Mouse (Mus musculus) adrenal gland, adult 2 months (tissue): ENCODE measurements at regions not wholly inside any gene's neighbourhood (a gene's known extent, or its start where the extent isn't known, plus 50 kb on each side); places are given as distances from the start of the nearest gene placed in this dataset.
A peak's percentile ranks its signal among the peaks of the same experiment; 100 is the strongest.

Experiments
- DNase-seq: peaks from one replicate; pipeline ENCODE4 v3.0.0; 2021

DNA sequence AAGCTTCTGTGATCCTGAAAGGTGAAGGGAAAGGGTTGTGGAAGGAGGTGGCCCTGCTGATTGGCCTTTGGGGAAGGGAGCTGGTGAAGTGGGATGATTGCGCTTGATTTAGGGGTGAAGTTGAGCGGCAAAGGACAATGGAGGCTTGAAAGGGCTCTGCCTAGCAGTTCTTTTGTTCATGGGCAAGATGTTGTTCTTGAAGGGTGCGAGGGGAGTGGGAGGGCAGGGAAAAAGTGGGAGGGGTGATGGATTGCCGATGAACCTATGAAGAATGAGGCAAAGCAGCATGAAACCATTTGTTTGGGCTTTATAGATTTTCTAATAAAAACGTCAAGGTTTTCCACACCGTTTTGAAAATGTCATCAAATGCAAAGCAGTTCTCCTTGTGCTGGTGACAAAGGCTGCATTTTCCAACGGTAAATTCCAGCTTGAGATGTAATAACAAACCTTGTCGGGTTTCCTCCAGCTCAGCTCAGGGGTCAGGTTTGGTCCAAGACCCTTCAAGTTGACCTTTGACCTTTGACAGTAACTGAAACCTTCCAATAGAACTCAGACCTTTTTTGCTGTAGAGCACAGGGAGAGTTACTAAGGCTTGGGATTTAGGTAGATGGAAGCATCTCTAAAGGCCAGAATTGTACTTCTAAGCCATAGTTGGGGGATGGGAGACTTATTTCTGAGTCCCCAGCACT, 767.2 kb upstream of the Car8 start:
- DNase-seq = no peak

DNA sequence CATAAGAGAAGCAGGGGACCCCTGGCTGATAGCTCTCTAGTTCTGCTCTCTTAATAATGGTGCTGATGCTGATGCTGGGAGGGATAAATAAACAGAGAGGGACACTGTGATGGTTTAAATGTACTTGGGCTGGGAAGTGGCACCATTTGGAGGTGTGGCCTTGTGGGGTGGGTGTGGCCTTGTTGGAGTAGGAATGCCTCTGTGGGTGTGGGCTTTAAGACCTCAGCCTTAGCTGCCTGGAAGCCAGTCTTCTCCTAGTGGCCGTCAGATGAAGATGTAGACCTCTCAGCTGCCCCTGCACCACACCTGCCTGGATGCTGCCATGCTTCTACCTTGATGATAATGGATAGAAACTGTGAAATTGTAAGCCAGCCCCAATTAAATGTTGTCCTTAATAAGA, 765.0 kb upstream of the Car8 start:
- DNase-seq = no peak

DNA sequence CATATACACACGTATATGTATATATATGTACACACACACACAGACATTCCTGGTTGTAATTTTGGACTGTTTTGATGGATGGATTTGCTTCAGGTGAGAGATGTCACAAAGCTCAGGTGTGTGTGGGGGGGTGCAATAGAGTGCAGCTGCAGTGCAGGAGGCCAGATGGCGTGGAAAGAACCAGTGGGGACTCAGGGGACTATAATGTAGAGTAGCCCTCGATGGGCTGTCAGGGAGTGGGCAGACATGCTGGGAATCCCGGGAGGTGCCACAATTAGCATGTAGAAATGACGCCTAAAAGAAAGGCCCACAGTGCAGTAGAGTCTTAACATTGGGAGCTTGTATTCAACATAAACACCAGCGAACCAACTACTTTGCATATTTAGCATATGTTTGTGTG, 763.5 kb upstream of the Car8 start:
- DNase-seq = no peak

DNA sequence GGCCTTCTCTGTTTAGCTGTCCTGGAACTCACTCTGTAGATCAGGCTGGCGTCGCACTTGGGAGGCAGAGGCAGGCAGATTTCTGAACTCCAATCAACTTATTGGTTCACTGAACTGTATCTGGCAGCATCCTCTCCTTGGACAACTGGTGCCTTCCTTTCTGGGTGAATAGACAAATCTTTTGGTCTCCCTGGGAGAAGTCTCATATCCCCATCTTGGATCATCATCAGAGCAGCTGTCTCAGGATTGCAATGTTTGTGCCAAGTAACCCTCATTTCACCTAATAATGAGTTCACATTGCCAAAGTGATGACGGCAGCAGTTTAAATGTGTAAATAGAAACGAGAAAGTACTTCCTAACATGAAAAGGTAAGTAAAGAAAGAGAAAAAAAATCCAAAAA, 759.8 kb upstream of the Car8 start:
- no peak for DNase-seq

DNA sequence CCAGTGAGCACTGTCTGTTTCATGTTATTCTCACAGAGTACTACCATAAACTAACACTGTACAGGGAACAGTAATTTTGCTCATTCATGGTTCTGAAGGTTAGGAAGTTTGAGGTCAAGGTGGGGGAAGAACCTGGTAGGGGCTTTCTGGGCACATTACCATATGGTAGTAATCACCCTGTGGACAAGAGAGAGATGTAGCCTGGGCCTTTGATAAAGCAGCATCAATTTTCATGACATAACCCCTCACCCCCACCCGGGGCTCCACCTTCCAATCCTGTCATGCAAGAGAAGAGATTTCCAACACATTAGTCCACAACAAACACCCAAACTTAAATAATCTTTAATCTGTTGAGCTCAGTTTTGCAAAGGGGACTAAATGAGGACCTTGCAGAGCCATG, 753.3 kb upstream of the Car8 start:
- DNase-seq = no peak

DNA sequence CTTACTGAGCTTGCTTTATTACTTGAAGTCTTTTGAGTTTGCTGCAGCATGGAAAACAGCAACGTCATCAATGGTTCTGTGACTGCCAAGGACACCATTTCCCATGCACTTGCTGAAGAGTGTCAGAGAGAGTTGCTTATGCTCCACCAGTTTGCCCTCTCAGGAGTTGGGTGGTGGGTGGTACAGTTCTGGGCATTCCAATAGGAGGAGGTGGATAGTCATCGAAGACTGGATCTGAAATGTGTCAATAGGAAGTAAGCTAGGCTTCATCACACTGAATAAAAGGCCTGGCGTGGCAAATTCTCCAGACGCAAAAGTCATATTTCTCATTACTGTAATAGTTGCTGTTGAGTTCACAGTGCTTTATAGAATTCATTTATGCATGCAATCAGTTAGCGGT, 751.7 kb upstream of the Car8 start:
- no peak for DNase-seq

DNA sequence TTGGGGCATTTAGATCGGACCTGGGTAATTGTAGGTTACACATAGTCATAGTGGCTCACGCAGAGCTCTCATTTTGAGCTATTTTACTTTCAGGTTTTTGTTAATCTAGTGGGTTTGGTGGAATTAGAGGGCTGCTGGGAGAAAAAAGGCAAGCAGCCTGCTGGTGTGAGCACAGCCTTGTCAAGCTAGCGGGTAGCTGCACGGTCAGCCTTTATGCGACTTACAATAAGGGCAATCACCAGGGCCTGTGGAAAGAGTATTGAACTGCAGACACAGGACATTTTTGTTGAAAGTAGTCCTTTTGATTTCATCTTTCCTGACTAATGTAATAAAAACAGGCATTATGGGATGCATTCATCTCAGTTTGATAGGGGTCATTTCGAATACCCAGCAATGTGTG, 750.8 kb upstream of the Car8 start:
- DNase-seq = no peak

DNA sequence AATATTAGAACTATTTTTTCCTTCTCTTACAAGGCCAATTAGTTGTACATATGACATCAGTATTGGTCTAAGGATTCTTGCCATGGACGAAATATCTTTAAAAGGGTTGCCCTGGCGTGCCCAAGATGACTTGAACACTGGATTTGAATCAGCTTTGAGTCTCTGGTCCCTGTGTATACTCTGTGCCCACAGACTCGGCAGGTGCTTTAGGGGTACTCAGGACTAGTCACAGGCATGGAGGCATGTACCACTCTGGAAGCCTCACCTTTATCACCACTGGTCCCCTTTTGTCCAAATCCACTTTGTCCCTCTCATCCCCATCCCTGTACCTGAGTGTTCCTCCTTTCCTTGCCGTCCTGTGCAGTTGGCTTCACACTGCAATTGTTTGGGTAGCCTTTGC, 750.3 kb upstream of the Car8 start:
- no peak for DNase-seq

DNA sequence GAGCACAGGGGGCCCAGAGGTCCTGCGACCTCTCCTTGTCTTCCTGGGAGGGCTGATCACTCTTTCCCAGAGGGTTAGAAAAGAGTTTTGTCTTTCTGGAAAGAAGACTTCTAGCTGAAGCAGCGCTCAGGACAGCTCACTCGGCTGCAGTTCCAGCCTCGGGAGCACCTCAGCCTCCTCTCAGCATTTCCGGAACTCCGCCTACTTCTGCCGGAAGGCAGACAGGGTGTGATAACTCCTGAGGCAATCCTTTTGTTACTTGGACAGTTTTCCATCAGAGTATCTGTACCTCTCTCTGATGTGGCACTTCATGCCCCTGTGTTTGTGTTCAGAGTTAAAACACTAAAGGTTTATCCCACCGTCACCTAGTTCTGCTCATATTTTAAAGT, 749.5 kb upstream of the Car8 start:
- no peak for DNase-seq

DNA sequence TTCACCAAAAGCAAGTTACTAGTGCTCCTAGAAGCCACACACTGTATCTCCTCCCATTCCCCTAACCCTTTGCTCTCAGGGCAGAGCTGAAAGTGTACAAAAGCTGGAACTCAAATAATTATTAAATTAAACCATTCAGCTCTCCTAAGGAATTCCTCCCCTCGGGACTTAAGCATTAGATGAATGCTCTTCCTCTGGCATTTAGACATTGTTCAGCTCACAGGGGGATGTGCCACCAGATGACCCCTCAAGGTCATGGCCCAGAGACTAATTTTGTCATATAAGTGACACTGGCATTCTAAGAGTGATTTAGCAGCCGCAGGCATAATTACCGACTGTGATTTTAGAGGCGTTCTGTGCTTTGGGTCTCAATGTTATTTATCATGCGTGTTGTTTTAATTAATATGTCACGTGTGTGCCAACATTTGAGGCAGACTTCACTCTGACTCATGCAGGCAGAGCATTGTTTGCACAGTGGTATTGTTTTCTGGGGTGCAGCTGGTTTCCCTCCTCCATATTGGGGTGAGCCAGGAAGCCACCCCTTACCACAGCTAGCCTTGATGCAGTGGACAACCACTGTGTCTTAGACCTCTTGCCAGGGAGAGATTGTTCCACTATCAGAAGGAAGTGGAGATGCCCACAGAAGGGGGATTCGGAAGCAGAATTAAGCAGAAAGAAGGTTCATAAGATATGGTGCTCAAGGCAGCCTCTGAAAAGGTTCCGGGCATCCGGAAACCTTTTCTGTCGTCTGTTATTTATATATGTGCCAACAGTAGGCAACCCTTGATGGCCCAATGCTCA, 748.9 kb upstream of the Car8 start:
- no peak for DNase-seq

DNA sequence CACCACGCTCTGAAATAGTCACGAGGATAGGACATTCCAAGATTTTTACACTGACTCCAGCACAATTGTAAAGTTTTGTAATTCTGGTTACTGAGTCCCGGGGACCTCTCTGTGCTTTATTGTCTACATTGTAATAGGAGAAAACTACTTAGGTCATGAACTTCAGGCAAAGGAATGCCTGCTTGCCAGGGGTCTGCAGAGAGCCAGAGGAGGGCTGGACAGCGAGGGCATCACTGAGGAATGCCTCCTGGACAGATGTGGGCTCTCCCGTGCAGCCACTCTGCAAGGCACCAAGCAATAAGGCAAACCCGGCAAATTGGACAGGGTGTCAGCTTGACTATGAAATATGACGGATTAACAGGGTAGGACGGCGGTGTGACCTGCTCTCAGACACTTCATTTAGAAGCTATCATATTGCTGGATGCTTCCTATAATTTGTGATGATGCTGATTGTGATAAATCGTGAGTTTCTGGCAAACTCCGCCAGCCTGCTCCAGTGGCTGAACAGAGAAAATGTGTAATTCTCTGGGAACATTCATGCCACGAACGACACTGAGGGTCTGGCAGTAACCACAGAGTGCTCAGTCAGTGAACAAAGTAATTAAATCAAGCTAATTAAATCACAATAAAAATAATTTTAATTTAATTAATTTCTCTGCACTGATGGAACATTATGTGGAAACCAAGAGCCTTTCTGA, 747.7 kb upstream of the Car8 start:
- no peak for DNase-seq

DNA sequence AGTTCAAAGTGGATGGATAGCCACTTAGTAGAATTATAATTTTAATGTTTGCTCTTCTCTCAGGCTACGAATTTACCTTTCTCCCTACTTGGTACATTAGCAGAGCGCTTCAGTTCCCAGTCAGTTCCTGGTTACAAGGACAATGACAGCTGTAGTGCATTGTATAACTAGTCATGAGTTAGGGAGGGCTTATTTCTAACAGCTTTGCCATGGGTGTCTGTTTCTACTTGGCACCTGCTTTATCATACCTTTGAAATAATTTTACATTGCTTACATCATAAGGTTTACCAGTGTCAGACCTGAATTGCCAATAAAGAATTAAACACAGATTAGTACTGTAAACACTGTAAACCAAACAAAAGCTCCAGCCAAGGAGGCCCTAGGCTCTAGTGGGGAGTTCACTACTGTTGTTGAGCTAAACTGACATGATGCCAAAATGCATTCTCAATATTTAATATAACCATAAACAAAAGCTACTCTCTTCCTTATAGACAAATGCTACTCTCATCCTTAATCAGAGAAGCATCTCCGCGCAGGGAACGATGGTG, 745.3 kb upstream of the Car8 start:
- no peak for DNase-seq

DNA sequence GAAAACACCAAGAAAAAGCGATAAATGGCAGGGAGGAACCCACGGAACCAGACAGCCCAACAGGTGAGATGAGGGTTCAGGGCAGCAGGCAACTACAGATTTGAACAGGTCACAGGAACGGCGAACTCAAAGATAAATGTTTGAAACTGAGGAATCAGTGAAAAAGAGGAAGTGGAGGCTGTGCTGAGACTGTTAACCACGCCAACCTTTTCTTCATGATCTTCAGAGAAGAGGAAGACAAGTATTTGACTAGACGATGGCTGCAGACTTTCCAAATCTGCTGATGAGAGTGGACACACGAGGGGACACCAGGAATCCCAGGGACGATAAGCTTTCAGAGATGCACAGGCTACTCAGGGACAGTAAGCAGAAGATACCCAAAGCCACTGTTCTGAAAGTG, 740.1 kb upstream of the Car8 start:
- DNase-seq = no peak

DNA sequence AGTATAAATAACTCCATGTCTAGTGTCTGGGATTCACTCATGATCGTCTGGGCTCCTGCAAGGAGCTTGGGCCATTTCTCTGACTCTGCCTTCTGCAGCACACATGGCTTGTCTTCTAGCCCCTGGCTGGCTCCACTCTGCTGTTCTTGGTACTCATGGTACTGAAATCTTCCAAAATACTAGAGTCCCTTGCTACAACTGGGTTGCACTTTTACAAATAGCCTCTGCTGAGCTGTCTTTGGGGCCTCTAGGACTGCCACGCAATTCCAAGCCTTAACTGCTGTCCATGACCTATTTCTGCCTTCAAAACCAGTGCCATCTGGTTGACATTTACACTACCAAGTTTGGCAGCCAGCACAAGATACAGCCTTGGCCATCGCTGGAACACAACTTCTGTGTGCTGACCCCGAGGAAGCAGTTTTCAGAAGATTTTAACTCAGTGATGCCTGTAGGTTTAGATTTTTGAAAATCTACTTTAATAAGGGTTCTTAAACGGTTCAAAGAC, 731.2 kb upstream of the Car8 start:
- peak; percentile 88 for DNase-seq

DNA sequence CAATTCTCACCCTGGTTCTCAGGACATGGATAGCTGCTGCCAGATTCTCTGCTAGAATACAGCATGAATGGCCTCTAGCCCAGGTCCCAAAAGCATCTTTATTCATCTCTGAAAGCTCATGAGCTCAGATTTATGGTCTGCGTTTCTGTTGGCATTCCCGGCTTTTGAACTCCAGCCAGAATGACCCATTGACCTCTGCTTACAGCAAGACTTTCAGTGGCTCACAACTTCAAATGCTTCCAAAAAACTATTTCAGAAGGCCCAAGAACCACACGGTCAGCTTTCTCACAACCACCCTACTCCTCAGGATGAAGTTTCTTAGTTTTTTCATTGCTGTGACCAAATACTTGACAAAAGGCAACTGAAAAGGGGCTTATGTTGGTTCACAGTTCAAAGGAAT, 729.9 kb upstream of the Car8 start:
- peak; percentile 91 for DNase-seq

DNA sequence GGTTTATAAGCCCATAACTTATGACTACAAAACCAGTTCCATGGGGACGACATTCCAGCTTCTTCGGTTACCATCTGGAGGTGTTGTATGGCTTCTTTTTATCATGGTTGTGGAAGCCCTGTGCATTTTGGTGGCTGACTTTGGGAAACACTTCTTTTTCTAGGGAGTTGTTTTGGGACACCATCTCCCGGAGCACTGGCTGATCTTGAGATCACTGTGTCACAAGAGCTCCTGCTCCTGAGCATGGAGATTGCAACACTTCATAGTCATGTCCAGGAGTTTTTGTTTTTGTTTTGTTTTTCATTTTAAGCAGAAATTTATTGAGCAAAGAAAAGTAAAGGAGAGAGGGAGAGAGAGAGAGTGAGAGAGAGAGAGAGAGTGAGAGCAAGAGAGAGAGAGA, 729.1 kb upstream of the Car8 start:
- DNase-seq = peak; percentile 22

DNA sequence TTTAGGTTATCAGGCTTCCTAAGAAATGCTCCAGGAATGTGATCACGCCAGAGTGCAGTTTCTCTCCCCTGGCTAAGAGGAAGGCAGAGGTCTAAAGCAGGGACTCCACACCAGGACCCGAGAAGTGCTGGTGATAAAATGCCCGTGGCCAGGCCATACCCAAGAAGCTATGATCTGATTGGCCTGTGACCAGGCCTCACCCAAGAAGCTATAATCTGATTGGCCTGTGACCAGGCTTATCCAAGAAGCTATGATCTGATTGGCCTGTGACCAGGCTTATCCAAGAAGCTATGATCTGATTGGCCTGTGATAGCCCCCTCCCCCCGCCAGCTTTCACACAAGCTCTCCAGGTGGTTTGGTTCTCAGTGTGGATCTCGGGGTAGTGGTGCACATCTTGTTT, 726.7 kb upstream of the Car8 start:
- no peak for DNase-seq

DNA sequence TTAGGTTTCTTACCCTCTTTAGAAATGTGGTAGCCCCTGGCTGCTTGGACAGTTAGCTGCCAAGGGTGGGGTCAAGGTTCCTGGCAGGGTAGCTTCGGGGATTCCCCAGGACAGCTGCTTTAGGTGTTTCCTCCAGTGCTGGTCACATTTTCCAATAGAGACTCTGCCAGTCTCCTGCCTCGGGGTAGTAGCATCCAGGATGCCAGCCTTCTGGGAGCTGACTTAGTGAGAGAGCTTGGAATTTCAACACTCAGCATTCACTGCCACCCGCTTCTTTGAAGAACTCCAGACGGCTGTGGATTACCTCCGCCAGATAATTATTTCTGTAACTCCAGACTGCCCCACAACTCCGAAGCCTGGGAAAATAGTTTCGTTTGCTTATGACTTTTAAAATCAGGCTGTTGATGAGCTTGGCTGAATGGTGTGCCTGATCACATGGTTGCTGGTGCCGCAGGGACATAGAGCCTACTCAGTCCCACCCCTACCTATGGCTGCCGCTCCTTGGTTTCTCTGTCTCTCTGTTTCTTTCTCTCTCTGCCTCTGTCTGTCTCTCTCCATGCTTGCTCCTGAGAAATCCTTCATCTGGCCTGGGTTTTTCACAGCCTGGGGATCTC, 724.2 kb upstream of the Car8 start:
- DNase-seq = peak; percentile 23

DNA sequence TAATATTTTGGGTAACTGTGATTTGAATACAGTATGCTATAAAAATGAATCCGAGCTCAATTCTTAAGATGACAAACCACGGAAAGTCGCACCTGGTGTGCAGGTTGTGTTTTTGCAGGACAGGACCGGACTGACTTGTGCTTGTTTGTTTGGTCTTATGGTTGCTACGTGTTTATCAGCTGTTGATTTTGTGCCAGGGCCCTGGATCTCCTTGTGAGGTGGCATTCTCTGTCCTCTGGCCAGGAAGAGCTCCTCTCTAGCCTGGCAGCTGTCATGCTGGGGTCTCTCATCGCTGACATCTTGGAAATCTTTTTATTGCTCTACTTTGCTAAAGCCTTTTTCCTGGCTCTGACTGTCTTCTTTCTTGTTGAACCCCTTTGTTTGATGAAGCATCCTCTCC, 723.0 kb upstream of the Car8 start:
- DNase-seq = no peak

DNA sequence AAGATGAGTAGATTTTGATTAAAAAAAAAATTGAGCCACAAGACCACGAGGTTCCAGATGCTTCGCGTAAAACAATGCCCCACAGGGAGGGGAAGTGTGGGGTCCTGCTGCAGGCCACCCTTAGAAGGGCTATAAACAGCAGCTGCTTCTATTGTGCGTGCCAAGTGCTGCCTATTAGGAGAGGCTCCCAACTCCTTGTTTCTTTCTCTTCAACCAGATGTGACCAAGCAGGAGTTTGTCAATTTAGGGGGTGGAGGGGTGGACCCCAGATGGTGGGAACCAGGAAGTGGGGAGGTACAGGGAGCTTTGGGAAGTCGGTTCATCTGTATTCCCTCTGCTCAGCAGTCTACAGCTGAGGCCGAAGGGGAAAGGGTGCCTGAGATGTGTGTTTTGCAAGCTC, 718.9 kb upstream of the Car8 start:
- DNase-seq = no peak

DNA sequence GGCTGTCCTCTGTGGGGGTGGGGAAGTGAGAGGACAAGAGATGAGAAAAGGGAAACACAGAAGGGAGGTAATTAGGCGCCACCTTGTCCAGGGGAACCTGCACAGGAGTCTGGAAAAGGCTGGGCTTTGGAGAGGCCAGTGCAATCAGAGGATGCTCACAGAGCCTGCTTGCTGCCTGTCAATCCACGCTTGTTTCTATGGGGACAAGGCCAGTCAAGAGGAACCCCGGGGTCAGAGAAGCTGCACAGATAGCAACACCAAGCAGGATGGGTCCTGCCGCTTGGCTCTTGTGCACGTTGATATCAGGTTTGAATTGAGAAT, 718.1 kb upstream of the Car8 start:
- DNase-seq = no peak

DNA sequence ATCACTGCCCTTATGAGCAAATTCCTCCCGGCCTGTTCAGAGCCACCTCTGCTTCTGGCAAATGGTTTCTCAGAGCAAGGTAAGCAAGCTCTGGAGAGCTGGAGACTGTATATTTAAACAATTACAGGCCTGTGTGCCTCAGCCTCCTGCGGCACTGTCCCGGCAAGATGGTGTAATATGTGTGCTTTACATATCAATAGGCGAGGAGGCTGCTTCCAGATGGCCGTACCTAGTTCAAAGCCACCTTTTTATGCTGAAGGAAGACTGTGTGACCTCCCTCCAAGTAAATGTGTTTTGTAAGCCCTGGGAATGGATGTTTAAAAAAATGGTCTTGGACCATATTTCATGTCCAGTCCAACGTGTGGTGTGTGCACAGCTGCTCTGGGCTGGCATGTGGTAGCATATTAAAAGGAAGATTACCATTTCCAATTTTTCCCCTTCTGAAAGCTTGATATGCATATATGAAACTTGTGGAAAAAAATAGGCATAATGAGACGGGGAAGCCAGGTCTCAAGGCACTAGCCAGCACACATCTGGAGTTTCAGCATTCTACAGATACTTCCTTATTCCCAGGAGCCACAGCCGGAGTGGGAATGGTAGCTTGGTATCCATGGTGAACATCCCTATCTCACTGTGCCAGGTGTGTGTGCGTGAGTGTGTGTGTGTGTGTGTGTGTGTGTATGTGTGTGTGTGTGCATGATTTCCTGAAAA, 717.6 kb upstream of the Car8 start:
- no peak for DNase-seq
